Mouse (Mus musculus) liver, embryonic 11.5 days (tissue): ENCODE measurements around the gene Exoc2. TPM values are rescaled to one million over a fixed set of nuclear protein-coding genes. Genes with fewer than 3 reads are reported as not detected.

Source experiments
- ATAC-seq: fragments of 200-750 bp; cut with Nextera tagmentation; replicated peaks from 2 replicates; pipeline ENCODE4 v1.8.0; 2017; ENCODE audit warnings: moderate number of reproducible peaks, mild to moderate bottlenecking, moderate TSS enrichment, moderate library complexity; ENCODE audit not compliant: low FRiP score
- DNase-seq: peaks from one replicate; pipeline ENCODE4 v3.0.0-alpha.2; 2017; ENCODE audit warnings: low spot score
- H3K27ac ChIP-seq: fragments of 300-500 bp; sonication (generic); 2 replicates; pipeline ENCODE4 v1.5.1; 2014; ENCODE audit warnings: mild to moderate bottlenecking, low read depth, low read length, control low read depth
- H3K27me3 ChIP-seq: fragments of 300-500 bp; sonication (generic); replicated peaks from 2 replicates; pipeline ENCODE4 v1.6.1; 2014; ENCODE audit warnings: low read length, mixed read lengths; ENCODE audit not compliant: control insufficient read depth, insufficient read depth
- H3K36me3 ChIP-seq: fragments of 300-500 bp; sonication (generic); 2 replicates; pipeline ENCODE4 v1.6.1; 2014; ENCODE audit warnings: mild to moderate bottlenecking, low read length, moderate library complexity, mixed read lengths; ENCODE audit not compliant: control insufficient read depth, insufficient read depth
- H3K4me1 ChIP-seq: fragments of 300-500 bp; sonication (generic); replicated peaks from 2 replicates; pipeline ENCODE4 v1.6.1; 2014; ENCODE audit warnings: low read length, mixed read lengths; ENCODE audit not compliant: control insufficient read depth, insufficient read depth
- H3K4me2 ChIP-seq: fragments of 300-500 bp; sonication (generic); 2 replicates; pipeline ENCODE4 v1.6.1; 2014; ENCODE audit warnings: mild to moderate bottlenecking, control low read depth, moderate library complexity
- H3K4me3 ChIP-seq: fragments of 300-500 bp; sonication (generic); 2 replicates; pipeline ENCODE4 v1.5.1; 2014; ENCODE audit warnings: low read depth, low read length, control low read depth
- H3K9ac ChIP-seq: fragments of 300-500 bp; sonication (generic); 2 replicates; pipeline ENCODE4 v1.6.1; 2014; ENCODE audit warnings: low read depth, low read length, control low read depth
- H3K9me3 ChIP-seq: fragments of 300-500 bp; sonication (generic); 2 replicates; pipeline ENCODE4 v1.6.1; 2016; ENCODE audit warnings: low read length, inconsistent platforms, mixed read lengths; ENCODE audit not compliant: control insufficient read depth
- WGBS: fragments of 180-500 bp; shearing (Covaris S2); extraction: QIAGEN DNeasy Blood & Tissue Kit; methylation state at CpG from one replicate; pipeline ENCODE4 v1.1.7; 2014; 5-methylcytosine and 5-hydroxymethylcytosine counted together
- polyA plus RNA-seq: library from polyadenylated mRNA; unstranded; fragments of >200 nt; fragmentation: Nextera tagmentation; extraction: Ambion mirVana; gene quantifications from 2 replicates; pipeline ENCODE4 v1.2.1, GENCODE M21; 2014

Exoc2 gene
- polyA plus RNA-seq, 1 experiment from 2014 or later: 28.4 TPM

DNA sequence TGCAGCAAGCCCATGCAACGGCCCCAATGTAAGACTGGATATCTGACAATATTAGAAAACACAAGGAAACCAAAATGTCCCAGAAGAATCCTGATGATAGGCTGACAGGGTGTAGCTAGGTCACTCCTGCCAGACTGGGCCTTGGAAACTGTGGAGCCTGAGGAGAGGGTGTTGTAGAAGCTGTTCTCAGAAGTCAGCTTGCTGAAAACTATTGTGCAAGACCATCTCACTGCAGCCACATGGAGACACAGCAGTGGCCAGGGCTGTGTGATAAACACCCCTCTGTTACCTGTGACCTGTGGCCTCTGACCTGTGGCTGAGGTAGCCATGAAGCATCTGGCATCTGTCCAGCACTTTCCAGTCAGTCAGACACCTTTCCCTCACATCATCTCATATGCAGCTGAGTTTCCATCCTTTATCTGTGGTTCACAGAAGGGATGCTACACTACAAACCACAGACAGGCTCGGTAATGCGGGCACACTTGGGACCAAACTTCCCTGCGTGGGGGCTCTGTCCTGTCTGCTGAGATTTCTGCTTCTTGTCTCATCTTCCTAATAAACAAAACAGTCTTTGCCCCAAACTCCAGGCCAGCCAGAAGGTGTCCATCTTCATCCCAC, 188.4 kb downstream of the Exoc2 start:
- Histone ChIP-seq H3K36me3 (no peaks in the 10 kb centered on the region), H3K4me3 (no peak overlapping the region), H3K27ac (no peak overlapping the region), H3K4me1 (no peaks in the 10 kb centered on the region), H3K27me3 (no peaks in the 10 kb centered on the region), H3K4me2 (no peak overlapping the region), H3K9ac (no peak overlapping the region), H3K9me3 (no peaks in the 10 kb centered on the region)
- DNase-seq (no peak), ATAC-seq (no peak)
- 71% methylated on average over 4 of the region's 4 CpGs for WGBS

DNA sequence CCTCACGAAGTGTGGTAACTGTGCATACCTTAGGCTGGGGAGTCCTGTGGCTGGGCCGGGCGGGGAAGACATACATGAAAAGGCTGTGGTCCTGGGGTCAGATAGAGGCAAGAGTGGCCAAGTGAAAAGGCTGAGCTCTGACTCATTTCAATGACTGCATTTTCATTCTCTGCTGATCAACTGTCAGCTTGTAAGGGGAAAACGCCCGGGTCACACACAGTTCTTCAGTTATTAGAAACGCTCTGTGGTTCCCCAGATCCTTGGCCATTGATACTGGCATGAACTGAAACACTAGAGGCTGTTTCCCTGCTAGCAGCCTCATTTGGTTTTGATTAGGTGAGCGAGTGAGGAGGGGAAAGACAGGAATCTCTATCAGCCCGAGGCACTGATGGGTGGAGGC, 191.5 kb downstream of the Exoc2 start:
- Histone ChIP-seq H3K4me3 (no peak overlapping the region), H3K36me3 (no peaks in the 10 kb centered on the region), H3K27me3 (no peaks in the 10 kb centered on the region), H3K9ac (no peak overlapping the region), H3K4me2 (no peak overlapping the region), H3K4me1 (no peaks in the 10 kb centered on the region), H3K27ac (no peak overlapping the region), H3K9me3 (no peaks in the 10 kb centered on the region)
- no peak for DNase-seq
- no peak for ATAC-seq
- 55% methylated on average over 8 of the region's 8 CpGs for whole genome bisulfite sequencing

DNA sequence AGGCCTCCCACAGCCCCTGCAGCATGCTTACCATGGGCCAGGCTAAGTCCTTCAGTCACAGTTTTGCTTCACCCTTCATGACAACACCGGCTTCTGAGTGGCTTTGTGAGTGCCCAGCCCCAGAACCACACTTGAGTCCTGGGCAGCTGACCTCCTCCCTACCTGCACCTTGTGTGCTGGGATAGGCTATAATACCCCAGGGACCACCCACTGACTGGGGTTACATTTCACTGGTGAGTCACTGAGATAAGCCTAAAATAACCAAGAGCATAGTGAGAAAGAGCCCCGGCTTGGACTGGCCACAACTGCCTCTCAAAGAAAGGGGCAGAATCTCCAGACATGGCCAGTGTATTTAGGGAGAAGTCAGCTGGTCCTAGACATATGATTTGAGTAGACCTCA, 192.0 kb downstream of the Exoc2 start:
- H3K4me1 ChIP-seq: no peaks in the 10 kb centered on the region
- no peaks in the 10 kb centered on the region for H3K9me3 ChIP-seq
- no peak overlapping the region for H3K4me3 ChIP-seq
- 34% methylated on average over 2 of the region's 2 CpGs for WGBS
- DNase-seq (no peak), ATAC-seq (no peak)
- no peak overlapping the region for H3K9ac ChIP-seq
- H3K27ac ChIP-seq: no peak overlapping the region
- no peak overlapping the region for H3K4me2 ChIP-seq
- H3K36me3 ChIP-seq: no peaks in the 10 kb centered on the region
- H3K27me3 ChIP-seq: no peaks in the 10 kb centered on the region

DNA sequence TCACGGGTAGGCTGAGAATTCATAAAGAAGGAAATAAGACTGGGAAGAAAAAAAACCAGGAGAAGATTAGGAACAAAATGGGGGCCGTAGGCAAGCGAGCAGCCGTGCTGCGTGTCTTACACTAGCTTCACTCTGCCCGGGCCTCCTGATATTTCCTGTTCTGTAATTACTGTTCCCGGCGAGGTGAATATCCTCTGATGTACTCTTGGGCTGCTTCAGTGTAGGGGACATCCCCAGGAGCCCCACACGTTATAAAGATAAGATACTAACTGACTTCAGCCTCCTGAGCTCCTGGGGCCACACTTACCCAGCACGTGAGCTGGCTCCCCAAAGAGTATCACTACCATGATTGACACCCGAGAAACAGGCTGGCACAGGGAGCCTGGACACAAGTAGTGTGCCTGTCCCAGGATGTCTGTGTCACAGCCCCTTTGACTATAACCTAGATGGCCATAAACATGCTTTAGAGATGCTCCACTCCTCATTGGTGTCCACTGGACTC, 196.2 kb downstream of the Exoc2 start:
- ATAC-seq: no peak
- Histone ChIP-seq H3K4me2 (no peak overlapping the region), H3K9me3 (no peaks in the 10 kb centered on the region), H3K27me3 (no peaks in the 10 kb centered on the region), H3K9ac (no peak overlapping the region), H3K36me3 (no peaks in the 10 kb centered on the region), H3K4me1 (no peaks in the 10 kb centered on the region), H3K4me3 (no peak overlapping the region), H3K27ac (no peak overlapping the region)
- no peak for DNase-seq
- WGBS: 58% methylated on average over 11 of the region's 11 CpGs

DNA sequence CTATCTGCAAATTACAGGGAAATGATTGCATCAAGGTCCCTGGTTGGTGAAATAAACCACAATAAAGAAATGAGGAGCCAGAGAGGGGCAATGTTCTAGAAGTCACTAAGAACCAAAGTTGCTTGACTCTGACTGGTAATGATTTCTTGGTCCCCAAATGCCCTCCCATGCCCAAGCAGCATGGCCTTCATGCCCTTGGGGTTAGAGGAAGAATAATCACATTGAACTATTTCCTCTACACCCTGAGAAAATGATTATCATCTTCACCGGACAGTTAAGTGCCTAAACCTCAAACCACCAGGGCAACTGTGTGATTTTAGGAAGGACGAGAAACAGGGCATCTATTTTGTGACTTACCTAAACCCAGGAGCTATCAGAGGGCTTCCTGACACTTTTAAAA, 197.9 kb downstream of the Exoc2 start:
- no peak for ATAC-seq
- Histone ChIP-seq H3K4me3 (no peak overlapping the region), H3K4me1 (no peaks in the 10 kb centered on the region), H3K27ac (no peak overlapping the region), H3K4me2 (no peak overlapping the region), H3K9ac (no peak overlapping the region), H3K27me3 (no peaks in the 10 kb centered on the region), H3K36me3 (no peaks in the 10 kb centered on the region), H3K9me3 (no peaks in the 10 kb centered on the region)
- WGBS: 55% methylated on average over 2 of the region's 2 CpGs
- DNase-seq: no peak

DNA sequence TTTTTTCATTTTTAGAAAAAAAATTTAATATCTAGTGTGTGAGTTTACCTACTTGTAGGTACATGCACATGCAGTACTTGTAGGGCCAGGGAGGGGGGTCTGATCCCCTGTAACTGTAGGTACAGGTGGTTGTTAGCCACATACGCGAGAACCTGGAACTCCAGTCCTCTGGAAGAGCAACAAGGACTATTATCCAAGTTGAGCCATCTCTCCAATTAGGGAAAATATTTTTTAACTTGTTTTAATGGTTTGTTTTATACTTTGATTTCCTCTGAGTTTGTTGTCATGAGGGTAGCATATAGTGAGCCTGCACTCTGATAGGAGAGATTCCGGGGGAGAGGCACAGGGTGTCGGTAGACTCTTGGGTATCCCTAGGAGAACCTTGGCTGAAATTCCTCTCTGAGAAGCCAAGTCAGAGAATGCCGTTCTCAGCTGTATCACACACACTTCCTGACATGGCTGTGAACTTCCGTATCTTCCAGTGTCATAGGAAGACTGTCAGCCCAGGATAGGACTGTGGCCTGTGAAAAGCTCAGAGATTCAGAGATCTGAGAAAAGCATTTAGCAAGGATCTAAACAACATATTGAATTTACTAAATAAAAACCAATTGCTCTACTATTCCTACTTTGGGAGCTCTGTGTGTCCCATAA, 206.3 kb downstream of the Exoc2 start:
- H3K4me1 ChIP-seq: no peaks in the 10 kb centered on the region

DNA sequence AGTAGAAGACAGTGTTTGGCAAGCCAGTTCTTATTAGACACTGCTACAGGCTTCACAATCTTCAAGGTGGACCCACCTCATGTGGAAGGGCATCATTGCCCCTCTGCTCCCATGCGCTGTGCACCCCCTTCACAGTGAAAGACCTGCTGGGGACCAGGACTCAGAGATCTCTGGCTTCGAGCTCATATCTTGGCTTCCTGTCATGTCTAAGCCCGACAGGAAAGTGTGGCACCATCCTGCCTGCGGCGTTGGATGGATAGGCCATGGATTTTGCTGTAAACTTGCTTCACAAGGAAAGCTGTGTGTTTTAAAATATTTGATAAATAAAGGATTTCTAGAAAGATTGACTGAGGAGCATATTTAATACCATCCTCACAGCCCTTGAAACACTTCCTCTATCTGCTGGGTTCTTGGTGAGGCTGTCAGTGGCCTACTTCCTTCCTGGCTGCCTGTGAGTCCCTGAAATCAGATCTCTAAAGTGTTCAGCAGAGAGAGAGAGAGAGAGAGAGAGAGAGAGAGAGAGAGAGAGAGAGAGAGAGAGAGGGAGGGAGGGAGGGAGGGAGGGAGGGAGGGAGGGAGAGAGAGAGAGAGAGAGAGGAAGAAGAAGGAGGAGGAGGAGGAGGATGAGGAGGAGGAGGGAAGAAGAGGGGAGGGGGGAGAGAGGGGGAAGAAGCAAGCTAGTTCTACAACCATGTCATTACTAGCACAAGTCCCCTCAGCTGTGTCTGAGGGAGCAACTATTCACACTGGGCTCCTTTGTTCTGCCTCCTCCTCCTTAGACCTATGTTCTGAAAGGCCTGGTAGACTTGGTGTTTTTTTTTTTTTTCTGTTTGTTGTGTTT, 207.0 kb downstream of the Exoc2 start:
- H3K9ac ChIP-seq: no peak overlapping the region
- DNase-seq (no peak), ATAC-seq (no peak)
- H3K4me3 ChIP-seq: no peak overlapping the region
- no peaks in the 10 kb centered on the region for H3K27me3 ChIP-seq
- no peak overlapping the region for H3K27ac ChIP-seq
- no peaks in the 10 kb centered on the region for H3K36me3 ChIP-seq
- 62% methylated on average over 5 of the region's 5 CpGs for WGBS
- no peaks in the 10 kb centered on the region for H3K9me3 ChIP-seq
- no peak overlapping the region for H3K4me2 ChIP-seq
- H3K4me1 ChIP-seq: no peaks in the 10 kb centered on the region

More for the DNA sequence above, 206.3 kb downstream of the Exoc2 start:
- Histone ChIP-seq H3K27me3 (no peaks in the 10 kb centered on the region), H3K36me3 (no peaks in the 10 kb centered on the region), H3K27ac (no peak overlapping the region), H3K4me2 (no peak overlapping the region), H3K9ac (no peak overlapping the region), H3K4me3 (no peak overlapping the region), H3K9me3 (no peaks in the 10 kb centered on the region)
- ATAC-seq (no peak), DNase-seq (no peak)
- WGBS: 68% methylated on average over 6 of the region's 6 CpGs

DNA sequence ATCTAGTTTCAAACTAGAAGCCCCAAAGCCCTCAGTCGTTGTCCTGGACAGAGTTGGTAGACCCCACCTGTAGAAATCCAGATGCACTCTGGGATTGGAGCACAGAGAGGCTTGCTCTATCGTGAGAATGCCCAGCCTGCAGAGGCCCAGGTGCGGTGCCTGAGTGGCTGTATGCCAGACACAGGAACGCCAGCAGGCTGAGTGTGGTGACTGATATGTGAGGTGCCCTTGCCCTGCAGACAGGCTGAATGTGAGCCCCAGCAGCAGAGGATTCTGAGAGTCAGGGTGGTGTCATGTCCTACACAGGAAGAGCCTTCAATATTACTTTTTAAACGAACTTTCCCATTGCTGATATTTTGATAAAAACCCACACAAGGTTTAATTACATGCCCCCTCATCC, 208.0 kb downstream of the Exoc2 start:
- ATAC-seq (no peak), DNase-seq (no peak)
- Histone ChIP-seq H3K4me3 (no peak overlapping the region), H3K9me3 (no peaks in the 10 kb centered on the region), H3K4me1 (no peaks in the 10 kb centered on the region), H3K9ac (no peak overlapping the region), H3K27me3 (no peaks in the 10 kb centered on the region), H3K27ac (no peak overlapping the region), H3K36me3 (no peaks in the 10 kb centered on the region), H3K4me2 (no peak overlapping the region)
- WGBS: 79% methylated on average over 5 of the region's 5 CpGs
